Comparison of ENCODE assay signal across 7 mouse cellular contexts in genomic region chr15:100923476-100923875, GRCm38 (mm10). TPM values are rescaled to one million over a fixed set of nuclear protein-coding genes. Genes with fewer than 3 reads are reported as not detected.
A peak's percentile ranks its signal among the peaks of the same experiment; 100 is the strongest.
DNase-seq lines count a peak whose midpoint lies in the region; ATAC-seq and TF ChIP-seq lines count a peak whose summit lies in the region.

No protein-coding gene starts in this region.

- WGBS in hindbrain, embryonic 16.5 days: 12% methylated on average over 19 of the region's 19 CpGs
- 21% methylated on average over 19 of the region's 19 CpGs for WGBS in olfactory bulb, adult 2 months
- 48% methylated on average over 19 of the region's 19 CpGs for WGBS in thymus, adult 2 months

- ATAC-seq in hindbrain, embryonic 16.5 days: peak; percentile 87

- no peak overlapping the region for H3K4me2 ChIP-seq in hindbrain, embryonic 16.5 days (ENCODE audit: low read length)

- peaks cover 9% of the 10 kb centered on the region for H3K4me1 ChIP-seq in hindbrain, embryonic 16.5 days (ENCODE audit: control insufficient read depth, insufficient read depth, low read depth, low read length)
- H3K4me1 ChIP-seq in olfactory bulb, adult 2 months (ENCODE audit: control insufficient read depth, insufficient read depth, low read length): peaks cover 19% of the 10 kb centered on the region
- no peaks in the 10 kb centered on the region for H3K4me1 ChIP-seq in thymus, adult 2 months (replicated peaks; ENCODE audit: control insufficient read depth, insufficient read depth, low read length)

- DNase-seq in adrenal gland, adult 8-10 months: peak; percentile 10
- peak; percentile 71 for DNase-seq in cerebellum, adult 8-10 months
- peak; percentile 69 to 78 for DNase-seq in frontal cortex, postnatal 25 days (ENCODE audit: low spot score in 2 of 2)
- DNase-seq in left cerebral cortex, postnatal 4 days: peak; percentile 84
- DNase-seq in thymus, adult 2 months: no peak

- no peak overlapping the region for H3K4me3 ChIP-seq in hindbrain, embryonic 16.5 days (ENCODE audit: low read length)
- no peak overlapping the region for H3K4me3 ChIP-seq in olfactory bulb, adult 2 months (ENCODE audit: insufficient read depth, low read depth, low read length)
- no peak overlapping the region for H3K4me3 ChIP-seq in thymus, adult 2 months (ENCODE audit: control insufficient read depth, insufficient read depth, low read length)

- peak overlapping the region; percentile 25 for H3K9ac ChIP-seq in hindbrain, embryonic 16.5 days (ENCODE audit: low read depth, low read length)

- no peak for TF ChIP-seq POLR2A in olfactory bulb, adult 2 months (IDR thresholded peaks at IDR 0.05; ENCODE audit: insufficient read depth, low read depth, low read length)
- no peak for TF ChIP-seq POLR2A in thymus, adult 2 months (IDR thresholded peaks at IDR 0.05; ENCODE audit: control insufficient read depth, extremely low read depth, insufficient read depth, low read length, poor library complexity)

- intact Hi-C loops in left cerebral cortex, postnatal 4 days (cut with DNase I): no loop called here

- no peaks in the 10 kb centered on the region for H3K9me3 ChIP-seq in hindbrain, embryonic 16.5 days (ENCODE audit: control insufficient read depth, low read length)

- peak; percentile 21; the same call in 1 of the 2 replicates for TF ChIP-seq CTCF in olfactory bulb, adult 2 months (IDR thresholded peaks at IDR 0.05; ENCODE audit: insufficient read depth, low read depth, low read length)
- TF ChIP-seq CTCF in thymus, adult 2 months (IDR thresholded peaks at IDR 0.05; ENCODE audit: borderline replicate concordance, control insufficient read depth, extremely low read depth, insufficient read depth, low read length, poor library complexity): no peak

- H3K27me3 ChIP-seq in hindbrain, embryonic 16.5 days (replicated peaks; ENCODE audit: control insufficient read depth, insufficient read depth, low read length): no peaks in the 10 kb centered on the region
- no peaks in the 10 kb centered on the region; the same call in 1 of the 2 replicates for H3K27me3 ChIP-seq in thymus, adult 2 months (ENCODE audit: control insufficient read depth, insufficient read depth, low read length)

- no peaks in the 10 kb centered on the region for H3K36me3 ChIP-seq in hindbrain, embryonic 16.5 days (ENCODE audit: control insufficient read depth, insufficient read depth, low read length)
- H3K36me3 ChIP-seq in thymus, adult 2 months (ENCODE audit: control insufficient read depth, insufficient read depth, low read length): no peaks in the 10 kb centered on the region

- H3K27ac ChIP-seq in hindbrain, embryonic 16.5 days (ENCODE audit: low read depth, low read length): peak overlapping the region; percentile 46; the same call in 1 of the 2 replicates
- H3K27ac ChIP-seq in olfactory bulb, adult 2 months (ENCODE audit: insufficient read depth, low read depth, low read length): no peak overlapping the region
- no peak overlapping the region for H3K27ac ChIP-seq in thymus, adult 2 months (ENCODE audit: control insufficient read depth, insufficient read depth, low read length)

RNA-seq across cellular contexts. Expression of gene Scn8a, which starts 53.8 kb away (rescaled TPM):
- 10 to 100 TPM in 2 of 4 experiments, 1 to 10 TPM in 2; 4.1 to 14.9 (median 8.5) TPM for total RNA-seq in adrenal gland, adult 8-10 months (2022)
- 11.6 and 20.0 TPM in 2 replicates for polyA plus RNA-seq in hindbrain, embryonic 16.5 days (2015; fragmentation: Nextera tagmentation; extraction: Ambion mirVana)
- 100 to 1,000 TPM; 106 to 113 TPM for total RNA-seq in left cerebral cortex, postnatal 4 days (2021)
- polyA plus RNA-seq in olfactory bulb, adult 2 months (2012; ENCODE audit: insufficient read depth, insufficient read length, low replicate concordance, missing spikeins): not detected in 2 replicates
- polyA plus RNA-seq in thymus, adult 2 months (2012; rRNA removed): 0.20 and 0.60 TPM in 2 replicates
